Mouse (Mus musculus) G1E (cell line): ENCODE measurements around the gene Erbb2.

ENCODE experiments used
- CTCF ChIP-seq: IDR thresholded peaks from 2 replicates; pipeline ENCODE4 v1.5.1; 2012; ENCODE audit warnings: low read depth, low read length, inconsistent platforms, mixed read lengths
- GATA1 ChIP-seq: IDR thresholded peaks from 2 replicates; pipeline ENCODE4 v1.6.1; 2012; ENCODE audit warnings: borderline replicate concordance, low read length, inconsistent platforms, mixed read lengths
- POLR2AphosphoS5 ChIP-seq: IDR thresholded peaks from 2 replicates; pipeline ENCODE4 v1.6.1; 2012; ENCODE audit warnings: low read depth, low read length, inconsistent platforms; ENCODE audit not compliant: insufficient replicate concordance
- TAL1 ChIP-seq: conservative IDR thresholded peaks from 2 replicates; pipeline ENCODE4 v1.6.1; 2012; ENCODE audit warnings: low read depth, low read length, inconsistent platforms, mixed read lengths

- no peak for TF ChIP-seq TAL1
- no peak for TF ChIP-seq CTCF
- no peak for TF ChIP-seq GATA1
- TF ChIP-seq POLR2AphosphoS5: no peak
Measured at GRCm38 (mm10) chr11:98463911-98464310, 51.6 kb downstream of the Erbb2 start.
